Mouse (Mus musculus): ENCODE results near the gene Bcl2l13.

DNA sequence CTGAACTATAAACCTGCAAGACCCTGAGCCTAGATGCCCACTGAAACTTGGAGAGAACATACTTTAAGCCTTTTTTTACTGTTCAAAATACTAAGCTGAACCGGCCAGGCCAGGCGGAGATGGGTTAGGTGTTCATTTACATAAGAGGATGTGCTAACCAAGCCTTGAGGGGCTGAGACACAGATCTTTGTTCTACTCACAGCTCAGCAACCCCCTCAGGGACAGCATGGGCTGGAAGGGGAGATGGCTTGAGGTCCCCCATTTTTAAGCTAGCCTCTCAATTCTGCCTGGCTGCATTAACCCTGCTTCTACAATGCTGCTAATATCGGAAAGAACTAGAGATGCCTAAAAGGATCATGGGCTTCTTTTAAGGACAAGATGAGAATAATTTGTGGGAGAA is 103.8 kb downstream of the Bcl2l13 start:
- TF ChIP-seq TAL1 (IDR thresholded peaks at IDR 0.05; ENCODE audit: low read length) (no peak), GATA1 (IDR thresholded peaks at IDR 0.05; ENCODE audit: low read length) (no peak)

Measured in erythroblast, embryonic 14.5 days (primary cell).